Mouse (Mus musculus) right cerebral cortex, postnatal 10 days (tissue): ENCODE measurements around the gene Adamts2.

Experiments
- DNase-seq, 2 experiments: peaks; one replicate each; pipeline ENCODE4 v3.0.0; 2021; ENCODE audit warnings: low spot score in 2 of 2

The Adamts2 gene

DNA sequence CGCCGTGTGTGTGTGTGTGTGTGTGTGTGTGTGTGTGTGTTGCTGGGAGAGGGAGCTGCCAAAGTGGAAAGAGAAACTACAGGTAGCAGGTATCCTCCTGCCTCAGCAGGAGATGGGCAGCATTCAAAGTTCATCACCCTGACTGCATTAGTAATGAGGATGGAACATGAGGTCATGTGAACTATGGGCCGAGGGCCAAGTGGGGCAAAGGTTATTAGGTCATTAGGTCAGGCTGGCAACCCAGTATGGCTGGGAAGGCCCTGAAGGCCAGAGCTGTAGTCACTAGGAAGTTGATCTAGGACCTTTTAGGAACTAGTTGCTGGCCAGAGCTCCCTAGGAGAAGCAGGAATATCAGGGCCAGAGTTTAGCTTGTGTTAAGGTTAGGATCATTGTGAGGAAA is 131.3 kb downstream of the Adamts2 start:
- DNase-seq = no peak

DNA sequence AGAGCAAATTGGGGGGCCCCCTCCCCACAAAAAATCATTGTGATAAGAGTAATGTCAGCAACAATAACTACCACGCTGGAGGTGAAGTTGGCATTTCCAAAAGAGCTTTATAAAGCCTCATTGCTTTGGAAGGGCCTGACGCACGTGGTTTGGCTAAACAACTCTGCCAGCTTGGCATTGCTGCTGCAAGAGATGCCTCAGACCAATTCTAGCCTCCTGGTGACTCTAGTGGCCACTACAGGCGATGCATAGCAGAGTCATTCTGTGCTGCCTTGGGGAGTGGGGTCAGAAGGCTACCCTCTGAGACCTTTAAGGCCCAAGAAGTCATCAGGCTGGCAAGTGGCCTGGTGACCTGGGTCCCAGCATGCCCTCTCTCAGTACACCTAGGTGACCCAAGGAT is 132.2 kb downstream of the Adamts2 start:
- DNase-seq = no peak

DNA sequence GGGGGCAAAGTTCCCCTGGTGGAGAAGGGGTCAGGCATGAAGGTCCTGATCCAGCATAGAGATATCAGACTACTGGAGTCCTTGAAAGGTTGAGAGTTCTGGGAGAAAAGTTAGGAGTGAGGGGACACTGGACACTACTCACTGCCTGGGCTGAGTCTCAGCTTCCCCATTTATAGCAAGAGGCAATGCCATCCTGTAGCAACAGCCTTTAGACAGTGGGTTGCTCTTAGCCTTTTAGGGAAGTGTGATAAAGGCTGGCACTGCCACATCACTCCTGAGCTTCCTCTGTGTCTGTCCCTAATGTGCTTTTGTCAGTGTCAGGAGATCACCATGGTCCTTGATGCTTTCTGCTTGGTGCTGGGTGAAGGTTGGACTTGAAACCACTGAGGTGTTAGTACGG is 134.7 kb downstream of the Adamts2 start:
- DNase-seq = no peak

DNA sequence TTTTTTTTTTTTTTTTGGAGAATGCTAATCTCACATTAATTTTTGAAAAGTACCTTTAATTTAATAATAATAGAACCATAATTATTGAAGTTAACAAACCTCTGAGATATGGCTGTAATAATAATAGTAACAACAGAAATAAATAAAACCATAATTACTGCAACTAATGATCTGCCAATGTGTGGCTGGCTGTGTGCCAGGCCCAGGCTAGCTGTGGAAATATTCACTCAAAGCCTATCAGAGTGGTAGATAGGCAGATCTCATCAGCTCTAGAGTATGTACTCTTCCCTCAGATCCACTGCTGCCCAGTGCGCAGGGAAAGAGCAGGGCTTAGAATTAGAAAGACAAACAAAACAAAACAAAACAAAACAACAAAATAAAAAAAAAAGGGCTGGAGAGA is 136.6 kb downstream of the Adamts2 start:
- peak in 1 of 2 experiments; percentile 44 for DNase-seq

DNA sequence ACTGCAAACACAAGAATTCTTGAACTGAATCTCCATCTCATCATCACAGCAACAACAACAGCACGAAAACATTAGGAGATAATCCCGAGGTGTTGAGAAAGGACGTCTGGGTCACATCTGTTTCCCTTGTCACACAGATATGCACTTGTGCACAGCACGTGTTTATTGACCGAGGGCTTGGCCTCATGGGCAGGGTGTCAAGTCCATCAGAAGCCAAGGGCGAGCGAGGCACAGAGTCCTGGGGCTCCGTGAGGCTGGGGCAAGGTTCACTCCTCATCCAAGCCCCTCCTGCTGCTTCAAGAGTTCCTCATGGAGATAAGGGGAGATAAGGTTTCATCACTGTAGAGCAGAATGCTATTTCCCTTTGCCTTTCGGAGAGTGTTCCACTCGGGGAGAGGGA is 137.6 kb downstream of the Adamts2 start:
- DNase-seq = no peak

DNA sequence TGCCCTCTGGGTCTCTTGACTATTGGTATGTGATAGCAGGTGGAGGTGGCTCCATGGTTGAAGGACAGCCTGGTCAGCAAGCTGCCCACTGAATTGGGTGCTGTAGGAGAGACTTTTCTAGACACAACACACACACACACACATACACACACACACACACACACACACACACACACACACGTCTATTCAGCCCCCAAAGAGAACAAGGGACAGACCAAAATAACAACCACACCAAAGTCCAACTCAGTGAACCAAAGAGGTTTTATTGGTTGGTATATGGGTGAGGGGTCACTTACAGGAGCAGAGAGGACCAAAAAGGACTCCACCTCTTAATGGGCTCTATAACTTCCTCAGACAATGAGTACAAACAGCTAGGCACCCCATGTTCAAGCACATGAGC is 140.3 kb downstream of the Adamts2 start:
- DNase-seq = no peak

DNA sequence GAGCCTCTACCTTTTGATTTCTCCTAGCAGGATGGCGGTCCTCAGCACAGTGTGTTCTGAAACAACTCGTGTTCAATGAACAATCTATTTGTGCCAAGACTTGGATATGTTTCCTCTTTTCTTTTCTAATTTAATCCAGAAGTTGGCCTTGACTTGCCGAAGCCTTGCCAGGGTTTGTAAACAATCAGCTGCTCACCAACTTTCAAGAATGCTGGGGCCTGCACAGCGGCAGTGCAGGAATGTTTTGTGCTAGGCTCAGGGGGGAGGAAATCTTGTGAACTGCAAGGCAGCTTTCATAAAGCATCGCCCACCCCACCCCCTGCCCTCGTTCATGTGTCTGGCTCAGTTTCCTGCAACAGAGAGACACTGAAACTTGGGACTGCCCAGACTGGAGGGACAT is 143.1 kb downstream of the Adamts2 start:
- peak; percentile 66 to 70 for DNase-seq

DNA sequence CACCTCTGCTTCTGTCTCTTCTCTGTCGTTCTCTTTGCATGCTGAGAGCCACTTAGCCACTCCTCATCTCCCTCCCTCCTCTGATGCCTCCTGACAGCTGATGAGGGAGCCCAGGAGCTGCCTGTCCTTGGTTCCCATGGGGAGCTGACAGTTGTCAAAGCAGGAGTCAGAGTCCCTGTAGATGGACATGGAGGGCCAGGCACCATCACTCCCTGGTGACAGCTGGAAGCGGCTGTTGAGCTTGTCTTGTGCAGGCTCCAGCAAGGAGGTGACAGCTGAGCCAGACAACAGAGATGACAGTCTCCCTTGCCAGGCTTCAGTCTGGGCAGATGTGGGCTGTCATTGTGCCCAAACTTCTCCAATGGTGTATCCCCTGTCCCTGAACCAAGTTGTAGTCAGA is 144.6 kb downstream of the Adamts2 start:
- DNase-seq = no peak

DNA sequence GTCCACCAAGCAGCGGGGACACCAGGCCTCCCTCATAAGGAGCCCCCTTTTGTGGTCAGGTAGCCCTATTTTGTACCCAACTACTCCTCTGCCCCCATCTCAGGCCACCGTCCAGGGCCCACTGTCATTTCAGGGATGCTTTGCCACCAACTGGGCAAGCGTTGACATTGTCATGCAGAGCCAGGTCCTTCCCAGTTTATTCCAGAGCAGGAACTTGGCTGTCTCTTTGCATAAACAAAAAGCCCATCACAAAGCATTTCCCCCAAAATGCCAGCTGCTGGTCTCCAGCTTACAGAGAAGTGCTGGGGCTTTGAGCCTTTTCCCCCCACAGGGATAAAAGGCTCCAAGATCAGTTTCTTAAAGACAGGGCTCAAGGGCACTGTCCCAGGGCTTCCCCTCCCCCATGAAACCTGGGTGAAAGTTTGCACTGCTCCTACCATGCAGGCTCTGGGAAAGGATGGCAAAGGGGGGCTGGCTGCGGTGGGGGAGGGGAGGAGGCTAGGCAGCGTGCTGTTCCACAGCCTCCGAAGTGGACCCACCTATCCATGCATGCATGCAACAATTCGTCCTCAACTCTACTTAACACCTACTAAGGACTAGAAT is 149.2 kb downstream of the Adamts2 start:
- no peak for DNase-seq

DNA sequence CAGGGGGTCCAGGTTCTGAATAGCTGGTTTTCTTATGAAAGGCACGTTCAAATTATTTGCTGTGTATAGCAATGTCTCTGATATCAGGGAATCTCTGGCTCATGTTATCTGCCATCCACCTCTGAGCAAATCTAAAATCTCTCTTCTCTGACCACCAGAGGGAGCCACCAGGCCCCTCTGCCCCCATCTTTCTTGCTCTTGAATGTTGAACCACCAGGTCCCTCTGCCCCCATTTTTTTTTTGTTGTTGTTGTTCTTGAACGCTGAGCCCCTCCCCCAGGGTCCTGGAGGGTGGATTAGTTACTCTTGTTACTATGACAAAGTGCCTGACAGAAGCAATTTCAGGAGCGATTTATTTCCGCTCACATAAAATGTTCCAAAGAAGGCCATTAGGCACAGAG is 155.9 kb downstream of the Adamts2 start:
- no peak for DNase-seq

DNA sequence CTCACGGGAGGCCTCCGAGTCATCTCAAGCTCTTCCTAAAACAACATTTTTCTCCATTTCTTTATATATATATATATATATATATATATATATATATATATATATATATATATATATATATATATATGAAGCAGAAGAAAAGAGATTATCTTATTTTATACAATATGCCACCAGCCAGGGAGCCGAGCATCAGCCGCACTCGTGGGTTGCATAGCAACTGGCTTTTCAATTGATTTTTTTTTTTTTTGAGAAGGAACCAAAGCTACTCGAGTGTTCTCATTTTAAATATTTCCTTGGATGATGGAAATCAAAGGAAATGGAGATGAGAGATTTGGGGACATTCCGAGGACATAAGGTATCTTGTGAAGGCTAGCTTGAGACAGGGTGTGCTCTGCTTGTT is 164.6 kb downstream of the Adamts2 start:
- peak; percentile 67 to 69 for DNase-seq

DNA sequence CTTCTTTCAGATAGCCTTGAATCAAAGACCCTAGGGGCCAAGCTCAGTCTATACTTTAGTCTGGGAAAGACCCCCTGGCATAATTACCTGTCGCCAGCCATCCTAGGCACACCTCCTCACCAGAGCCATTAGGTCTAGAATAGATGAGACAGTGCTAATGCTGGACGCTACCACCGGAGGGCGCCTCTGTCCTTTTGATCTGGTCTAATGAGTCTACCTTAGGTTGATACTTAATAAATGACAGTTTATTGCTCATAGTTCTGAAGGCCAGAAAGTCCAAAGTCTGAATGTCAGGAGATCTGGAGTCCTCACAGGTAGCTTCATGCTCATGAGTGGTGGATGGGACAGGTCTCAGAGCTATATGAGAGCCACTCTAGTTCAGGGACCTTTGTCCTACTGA is 165.2 kb downstream of the Adamts2 start:
- DNase-seq = peak in 1 of 2 experiments; percentile 60

DNA sequence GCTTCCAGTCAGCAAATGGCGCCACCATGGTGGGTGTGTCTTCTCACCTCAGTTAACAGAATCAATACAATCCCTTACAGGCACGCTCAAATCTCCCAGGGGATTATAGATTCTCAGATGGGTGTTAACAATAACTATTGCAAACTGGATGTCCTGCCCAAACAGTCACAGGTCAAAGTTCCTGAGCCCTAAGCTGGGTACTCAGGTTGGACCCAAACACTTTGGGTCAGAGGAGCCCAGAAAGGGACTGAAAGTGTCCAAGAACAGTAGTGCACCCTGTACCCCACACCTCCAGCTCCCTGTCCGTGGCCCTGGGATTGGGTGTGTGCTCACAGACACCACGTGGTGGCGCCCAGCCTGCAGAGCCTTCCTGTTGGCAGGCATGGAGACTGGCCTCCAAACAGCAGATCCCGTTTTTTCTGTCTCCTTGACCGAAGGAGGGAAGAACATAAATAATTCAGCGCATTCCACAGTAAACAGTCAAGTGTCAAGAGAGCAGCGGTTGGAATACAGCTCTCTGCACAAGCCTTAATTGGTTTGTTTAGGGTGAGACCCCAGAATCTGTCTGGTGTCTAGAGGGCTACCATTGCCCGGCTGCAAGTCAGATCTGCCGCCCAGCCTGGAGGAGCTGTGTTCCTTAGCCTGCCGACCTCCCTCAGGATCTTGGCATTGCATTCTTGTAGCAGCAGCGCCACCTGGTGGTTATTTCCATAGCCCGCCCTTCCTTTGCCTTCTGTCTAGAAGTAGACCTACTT is 167.3 kb downstream of the Adamts2 start:
- peak; percentile 88 to 92 for DNase-seq

DNA sequence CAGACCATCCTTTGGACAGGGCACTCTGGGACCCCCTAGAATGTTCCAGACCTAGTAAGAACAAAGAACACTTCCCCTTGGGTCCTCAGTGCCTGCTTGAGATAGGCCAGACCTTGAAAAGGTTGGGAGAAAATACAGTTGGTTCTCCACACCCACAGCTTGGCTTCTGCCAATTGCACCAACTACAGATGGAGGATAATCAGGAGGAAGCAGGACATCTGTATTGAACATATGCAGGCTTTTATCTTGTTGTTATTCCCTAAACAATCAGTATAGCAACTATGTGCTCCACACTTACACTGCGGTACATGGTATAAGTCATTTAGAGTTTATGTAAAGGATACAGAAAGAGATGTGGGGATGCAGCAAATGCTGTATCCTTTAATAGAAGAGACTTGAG is 169.1 kb downstream of the Adamts2 start:
- DNase-seq = no peak

DNA sequence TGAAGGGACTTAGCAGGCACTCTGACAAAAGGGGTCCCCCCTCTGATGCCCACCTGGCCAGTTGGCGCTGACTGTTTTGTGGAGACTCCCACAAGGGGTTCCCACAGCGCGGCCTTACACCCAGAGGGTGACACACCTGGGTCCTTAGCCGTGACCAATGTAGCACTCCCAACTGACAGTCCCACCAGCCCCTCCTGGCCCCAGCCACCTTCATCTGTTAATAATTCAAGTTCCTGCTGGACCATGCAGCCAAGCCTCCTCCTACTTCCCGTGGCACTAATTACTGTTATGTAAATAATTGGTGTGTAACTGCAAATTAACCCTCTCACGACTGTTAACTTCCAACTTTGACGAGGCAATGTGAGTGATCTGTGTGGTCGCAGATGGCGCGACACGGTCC is 195.8 kb downstream of the Adamts2 start:
- no peak for DNase-seq

DNA sequence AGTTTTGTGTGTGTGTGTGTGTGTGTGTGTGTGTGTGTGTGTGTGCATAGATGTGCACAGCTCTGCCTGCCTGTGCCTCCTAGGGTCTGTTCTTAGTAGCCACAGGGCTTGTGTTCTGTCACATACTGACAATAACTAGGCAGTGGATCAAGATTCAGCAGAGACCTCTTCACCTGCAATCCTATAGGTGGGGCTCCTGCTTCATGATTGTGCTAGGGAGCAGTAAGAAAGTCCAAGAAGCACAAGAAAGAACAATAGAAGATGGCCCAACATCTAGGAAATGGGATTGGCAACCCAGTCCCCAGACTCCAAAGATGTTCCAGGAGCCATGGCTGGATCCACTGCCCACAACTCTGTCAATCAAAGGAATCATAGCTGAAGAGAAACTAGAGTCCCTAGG is 197.0 kb downstream of the Adamts2 start:
- DNase-seq = no peak

DNA sequence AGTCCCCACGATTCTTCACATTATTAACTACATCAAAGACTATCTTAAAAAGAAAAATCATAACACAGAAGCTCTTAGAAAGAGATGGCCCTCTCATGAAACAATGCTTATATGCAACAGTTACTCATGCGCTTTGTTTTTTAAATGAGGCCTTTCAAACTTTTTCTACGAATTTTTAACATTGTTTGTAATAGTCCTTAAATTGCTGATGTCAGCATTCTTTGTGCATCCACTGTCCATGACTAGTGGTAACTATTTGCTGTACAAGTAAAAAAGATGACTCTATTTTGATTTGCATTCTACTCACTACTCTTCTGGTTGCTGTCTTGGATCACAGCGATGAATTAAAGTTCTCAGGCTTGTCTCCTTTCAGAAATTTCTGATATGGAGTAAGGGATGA is 212.3 kb downstream of the Adamts2 start:
- DNase-seq = no peak

DNA sequence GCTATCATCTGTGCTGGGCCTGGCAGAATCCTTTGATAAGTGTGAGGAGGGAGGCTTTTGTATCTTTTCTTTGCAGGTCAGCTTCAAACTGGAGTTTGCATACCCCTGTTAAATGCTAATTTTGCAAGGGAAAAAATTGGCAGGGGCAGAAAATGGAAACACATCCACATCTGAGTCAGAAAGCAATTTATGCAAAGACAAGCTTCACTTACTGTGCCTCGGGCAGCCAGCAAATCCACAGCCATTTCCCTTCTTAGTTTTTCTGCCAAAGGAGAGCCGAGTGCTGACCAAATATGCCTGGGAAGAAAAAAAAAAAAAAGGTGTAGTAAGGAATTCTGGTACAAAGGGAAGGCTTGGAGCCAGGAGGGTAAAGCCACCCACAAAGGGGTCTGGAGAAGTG is 224.3 kb downstream of the Adamts2 start:
- no peak for DNase-seq

DNA sequence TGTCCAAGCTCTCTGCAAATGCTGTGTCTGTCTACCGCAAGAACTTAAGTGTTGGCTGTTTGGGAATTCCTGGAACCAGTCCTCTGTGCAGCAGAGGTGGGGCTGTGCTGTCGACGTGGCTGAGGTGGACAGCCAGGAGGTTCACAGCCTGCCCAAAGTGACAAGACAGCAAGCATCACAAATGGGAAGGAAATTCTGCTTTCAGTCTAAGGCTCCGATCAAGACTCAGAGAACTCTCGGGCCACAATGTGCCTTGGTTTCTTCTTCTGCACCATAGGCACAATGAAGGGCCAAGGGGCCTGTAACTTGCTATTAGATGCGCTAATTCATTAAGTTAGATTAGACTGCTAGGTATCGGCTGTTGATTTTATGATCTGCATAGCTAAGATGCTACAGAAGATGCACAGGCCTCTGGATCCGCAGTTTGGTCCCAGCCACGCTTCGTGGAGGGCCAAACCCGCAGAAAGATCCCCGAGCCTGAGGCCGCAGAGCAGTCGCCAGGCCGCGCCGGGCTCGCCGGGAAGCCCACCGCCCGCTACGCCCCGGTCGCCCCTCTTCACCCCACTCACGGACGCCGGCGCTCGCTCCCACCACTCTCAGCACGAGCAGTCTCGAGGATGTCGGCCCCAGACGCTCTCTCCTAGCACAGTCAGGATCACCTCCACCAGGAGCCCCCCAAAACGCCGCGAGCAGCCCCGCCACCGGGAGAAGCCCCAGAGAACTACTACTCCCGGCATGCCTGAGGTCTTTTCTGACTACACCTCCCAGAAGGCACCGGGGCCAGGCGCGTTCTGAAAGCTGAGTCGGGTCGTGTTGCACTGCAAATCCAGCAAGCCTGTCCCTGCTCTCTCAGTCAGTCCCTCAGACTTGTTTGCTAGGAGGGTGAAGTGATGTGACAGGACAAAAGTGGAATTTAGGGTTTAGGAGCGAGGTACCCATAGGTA is 225.4 kb downstream of the Adamts2 start, which contains the start of gene Zfp354c:
Gene Zfp354c, minus strand, starts transcription at position 715 of the 944 bp plus-strand sequence.
- peak; percentile 94 for DNase-seq

DNA sequence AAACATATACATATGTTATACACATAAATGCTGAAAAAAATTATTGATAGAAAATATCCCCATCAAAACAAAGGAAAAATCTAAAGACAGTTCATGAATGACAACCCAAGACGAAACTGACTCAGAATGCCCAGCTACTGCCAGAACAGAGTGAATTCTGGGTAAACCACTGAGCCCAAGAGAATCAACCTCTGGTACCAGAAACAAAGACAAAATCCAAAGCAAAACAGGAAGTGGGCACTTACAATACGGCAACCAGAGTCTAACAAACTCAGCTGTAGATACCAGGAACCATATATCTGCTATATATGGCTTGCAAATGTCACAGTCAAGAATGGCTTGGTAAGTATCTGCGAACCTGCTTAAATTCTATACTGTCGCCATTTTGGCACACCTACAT is 233.8 kb downstream of the Adamts2 start:
- DNase-seq = no peak

DNA sequence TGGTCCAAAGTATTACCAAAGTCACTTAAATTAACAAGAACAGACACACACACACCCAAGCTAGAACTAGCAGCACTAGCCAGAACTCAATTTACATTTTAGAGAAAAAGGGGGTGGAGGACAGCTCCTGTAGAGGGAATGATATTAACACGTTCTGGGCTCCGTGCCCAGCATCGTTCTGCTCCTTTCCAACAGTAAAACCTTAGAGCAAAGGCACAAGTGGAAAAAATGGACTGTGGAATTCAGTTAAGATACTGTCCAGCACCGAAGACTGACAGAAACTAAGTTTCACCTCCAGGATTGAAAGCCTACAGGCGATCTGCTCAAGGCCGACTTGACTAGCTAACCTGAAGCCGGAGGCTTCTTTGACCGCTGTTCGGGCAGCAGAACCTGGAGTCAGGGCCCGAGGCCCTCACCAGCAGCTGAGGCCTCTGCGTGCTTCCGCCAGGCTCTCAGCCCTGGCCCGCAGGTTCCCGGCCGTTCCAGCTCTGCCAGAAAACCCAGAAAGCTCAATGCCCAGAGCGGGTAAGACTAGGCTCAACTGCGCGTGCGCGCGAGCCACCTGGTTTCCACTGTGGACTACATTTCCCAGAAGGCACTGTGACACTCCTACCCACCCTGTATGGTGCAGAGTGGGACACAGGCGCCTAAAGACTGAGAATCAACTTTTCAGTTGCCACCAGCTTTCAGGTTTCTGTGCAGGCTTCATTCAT is 239.3 kb downstream of the Adamts2 start, which contains the start of gene Zfp879:
Gene Zfp879, minus strand, starts transcription at position 530 of the 713 bp plus-strand sequence.
- peak; percentile 96 to 97 for DNase-seq

DNA sequence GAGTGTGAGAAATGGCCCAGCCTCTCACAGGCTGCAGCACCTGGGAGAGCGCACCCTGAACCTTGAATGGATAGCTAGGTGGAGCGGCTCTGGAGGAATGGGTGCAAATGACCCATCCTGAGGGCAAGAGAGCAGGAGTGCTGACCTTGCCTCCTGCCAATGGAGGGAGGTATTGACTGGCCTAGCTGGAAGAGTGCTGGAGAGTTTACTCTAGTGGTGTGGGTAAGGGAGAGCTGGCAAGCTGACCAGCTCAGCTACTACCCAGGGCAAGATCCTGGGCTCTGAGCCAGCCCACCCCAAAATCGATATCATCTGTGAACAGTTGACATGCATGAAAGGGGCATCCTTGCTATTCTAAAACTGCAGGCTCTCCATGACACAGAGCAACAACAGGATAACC is 244.1 kb downstream of the Adamts2 start:
- no peak for DNase-seq
